Mouse (Mus musculus): ENCODE measurements at regions not wholly inside any gene's neighbourhood (a gene's known extent, or its start where the extent isn't known, plus 50 kb on each side); places are given as distances from the start of the nearest gene placed in this dataset.

DNA sequence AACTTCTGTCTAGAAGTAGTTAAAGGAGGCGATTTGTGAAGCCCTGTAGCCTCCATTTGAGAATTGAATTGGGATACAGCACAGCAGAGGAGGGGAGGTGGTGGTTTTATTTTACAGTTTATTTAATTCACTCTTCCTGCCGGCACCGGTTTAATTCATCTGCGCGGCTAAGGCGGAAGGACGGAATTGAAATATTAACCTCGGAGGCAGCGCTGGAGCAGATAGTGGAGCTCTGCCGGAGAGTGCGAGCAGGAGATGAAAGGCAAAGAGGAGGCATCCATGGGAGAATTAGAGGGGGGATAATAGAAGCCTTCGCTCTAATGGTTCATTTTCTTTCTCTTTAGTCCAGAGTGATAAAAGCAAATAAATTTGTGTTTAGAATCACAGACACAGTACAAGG is 217.6 kb upstream of the Vstm2b start:
- ATAC-seq (ENCODE audit: insufficient read depth, low FRiP score, low read depth) = no peak
- no peak overlapping the region for H3K4me3 ChIP-seq (replicated peaks)
- H3K27ac ChIP-seq = no peak overlapping the region
- H3K27me3 ChIP-seq (replicated peaks) = no peaks in the 10 kb centered on the region
- no peaks in the 10 kb centered on the region for H3K9me3 ChIP-seq
- WGBS = 49% methylated on average over 12 of the region's 12 CpGs
- no peaks in the 10 kb centered on the region for H3K36me3 ChIP-seq
- H3K4me1 ChIP-seq = no peaks in the 10 kb centered on the region
- no peak overlapping the region for H3K4me2 ChIP-seq
- H3K9ac ChIP-seq = no peak overlapping the region

DNA sequence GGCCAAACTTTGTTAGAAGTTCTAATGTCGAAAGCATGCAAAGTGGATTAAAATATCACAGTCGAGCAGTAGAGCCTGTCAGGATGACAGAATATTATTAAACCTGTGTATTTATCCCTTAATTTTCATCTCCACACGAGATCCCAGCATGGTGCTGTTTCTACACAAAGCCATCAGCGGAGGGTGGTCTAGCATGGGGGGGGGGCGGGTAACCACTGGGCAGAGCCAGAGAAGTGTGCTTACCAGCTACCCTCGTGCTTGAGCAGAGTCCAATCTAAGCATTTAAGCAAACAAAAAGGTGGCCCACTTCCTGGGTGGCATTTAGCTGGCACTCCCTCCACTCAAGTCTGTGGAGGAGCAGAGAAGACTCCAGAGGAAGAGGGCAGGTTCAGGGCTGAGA is 217.1 kb upstream of the Vstm2b start:
- Histone ChIP-seq H3K27me3 (replicated peaks) (no peaks in the 10 kb centered on the region), H3K4me1 (no peaks in the 10 kb centered on the region), H3K4me3 (replicated peaks) (no peak overlapping the region), H3K4me2 (no peak overlapping the region), H3K36me3 (no peaks in the 10 kb centered on the region), H3K9me3 (no peaks in the 10 kb centered on the region), H3K9ac (no peak overlapping the region), H3K27ac (no peak overlapping the region)
- WGBS = 44% methylated on average over 6 of the region's 6 CpGs
- no peak for ATAC-seq (ENCODE audit: insufficient read depth, low FRiP score, low read depth)

DNA sequence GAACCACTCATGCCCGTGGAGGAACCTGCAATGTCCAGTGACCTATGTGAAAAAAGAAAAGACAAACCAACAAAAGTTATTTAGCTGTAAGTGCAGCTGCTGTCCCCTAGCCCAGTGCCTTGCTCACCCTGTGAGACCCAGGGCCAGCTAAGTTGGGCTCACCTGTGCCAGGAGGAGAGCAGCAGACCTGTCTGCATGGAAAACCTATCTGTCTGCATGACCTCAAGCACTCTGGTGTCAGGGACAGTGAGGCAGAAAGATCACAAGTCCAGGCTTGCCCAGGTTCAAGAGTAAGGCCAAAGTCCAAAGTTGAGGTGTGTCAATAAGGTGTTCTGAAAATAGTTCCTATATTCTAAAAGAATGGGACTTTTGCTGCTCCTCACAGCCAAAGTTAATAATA is 215.0 kb upstream of the Vstm2b start:
- Histone ChIP-seq H3K4me2 (no peak overlapping the region), H3K9me3 (no peaks in the 10 kb centered on the region), H3K4me1 (no peaks in the 10 kb centered on the region), H3K27ac (no peak overlapping the region), H3K36me3 (no peaks in the 10 kb centered on the region), H3K4me3 (replicated peaks) (no peak overlapping the region), H3K9ac (no peak overlapping the region), H3K27me3 (replicated peaks) (no peaks in the 10 kb centered on the region)
- 55% methylated on average over 1 of the region's 1 CpGs for WGBS
- no peak; the same call in 1 of the 2 replicates for ATAC-seq (ENCODE audit: insufficient read depth, low FRiP score, low read depth)

DNA sequence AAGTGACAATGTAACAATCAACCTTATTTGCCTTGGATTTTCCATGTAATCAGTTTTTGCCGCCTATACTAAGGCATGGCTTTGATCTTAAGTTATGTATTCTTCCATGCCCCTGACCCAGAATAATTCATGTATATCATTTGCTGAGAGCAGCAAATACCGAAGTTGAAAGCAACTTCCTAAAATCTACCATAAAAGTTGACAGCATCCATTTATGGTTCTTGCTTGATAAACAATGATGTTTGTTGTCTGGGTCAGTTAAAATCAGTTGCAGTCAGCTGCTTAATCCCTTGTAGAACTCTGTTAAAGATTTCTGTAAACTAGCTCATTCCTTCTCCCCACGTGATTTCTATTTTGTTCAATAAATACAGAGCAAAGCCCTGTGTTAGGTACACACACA is 214.5 kb upstream of the Vstm2b start:
- no peaks in the 10 kb centered on the region for H3K36me3 ChIP-seq
- 42% methylated on average over 3 of the region's 3 CpGs for WGBS
- ATAC-seq (ENCODE audit: insufficient read depth, low FRiP score, low read depth) = no peak
- H3K27ac ChIP-seq = no peak overlapping the region
- no peak overlapping the region for H3K4me2 ChIP-seq
- no peaks in the 10 kb centered on the region for H3K27me3 ChIP-seq (replicated peaks)
- H3K9me3 ChIP-seq = no peaks in the 10 kb centered on the region
- H3K9ac ChIP-seq = no peak overlapping the region
- no peaks in the 10 kb centered on the region for H3K4me1 ChIP-seq
- H3K4me3 ChIP-seq (replicated peaks) = no peak overlapping the region

DNA sequence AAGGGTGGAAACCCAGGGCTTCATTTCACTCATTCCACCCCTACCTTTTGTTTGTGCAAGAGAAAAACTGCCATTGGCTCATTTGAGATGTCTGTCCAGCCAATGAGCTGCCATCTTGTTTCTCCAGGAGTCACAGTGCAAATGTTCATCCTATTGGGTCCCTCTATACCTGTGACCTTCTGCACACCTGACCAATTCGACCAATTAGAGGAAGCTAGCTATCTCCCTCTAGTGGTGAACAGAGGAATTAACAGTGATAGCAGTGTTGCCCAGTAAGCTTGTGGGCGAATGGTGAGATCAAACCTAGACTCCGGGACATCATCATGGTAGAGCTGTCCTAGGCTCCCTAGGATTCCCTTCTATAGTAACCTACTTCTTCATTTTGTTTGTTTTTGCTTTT is 211.1 kb upstream of the Vstm2b start:
- WGBS = 90% methylated on average over 3 of the region's 3 CpGs

DNA sequence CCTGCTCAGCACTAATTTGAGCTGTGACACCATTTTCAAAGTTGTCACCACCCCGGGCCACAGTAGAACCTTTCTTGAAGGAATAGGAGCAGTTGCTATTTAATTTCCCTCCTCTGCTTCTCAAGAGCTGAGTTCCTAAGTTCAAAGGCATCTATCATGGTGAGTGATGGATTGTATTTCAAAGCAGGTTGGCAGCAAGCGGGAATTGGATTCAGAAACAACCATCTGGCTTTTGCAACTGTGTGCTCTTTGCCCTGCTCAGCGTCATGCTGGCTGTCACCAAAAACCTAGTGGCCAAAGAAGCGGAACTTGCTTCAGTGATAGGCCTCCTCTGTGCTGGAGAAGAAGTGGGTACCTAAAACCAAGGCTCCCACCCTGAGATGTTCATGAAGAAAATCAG is 209.6 kb upstream of the Vstm2b start:
- ATAC-seq (ENCODE audit: insufficient read depth, low FRiP score, low read depth) = no peak
- no peaks in the 10 kb centered on the region for H3K36me3 ChIP-seq
- H3K4me3 ChIP-seq (replicated peaks) = no peak overlapping the region
- H3K27me3 ChIP-seq (replicated peaks) = no peaks in the 10 kb centered on the region
- H3K27ac ChIP-seq = no peak overlapping the region
- no peaks in the 10 kb centered on the region for H3K9me3 ChIP-seq
- H3K9ac ChIP-seq = no peak overlapping the region
- H3K4me1 ChIP-seq = no peaks in the 10 kb centered on the region
- H3K4me2 ChIP-seq = no peak overlapping the region
- WGBS = 57% methylated on average over 4 of the region's 4 CpGs

More for the DNA sequence above, 211.1 kb upstream of the Vstm2b start:
- H3K27me3 ChIP-seq (replicated peaks) = no peaks in the 10 kb centered on the region
- H3K9me3 ChIP-seq = no peaks in the 10 kb centered on the region
- no peak overlapping the region for H3K4me2 ChIP-seq
- H3K4me3 ChIP-seq (replicated peaks) = no peak overlapping the region
- H3K27ac ChIP-seq = no peak overlapping the region
- no peak overlapping the region for H3K9ac ChIP-seq
- ATAC-seq (ENCODE audit: insufficient read depth, low FRiP score, low read depth) = no peak
- H3K4me1 ChIP-seq = no peaks in the 10 kb centered on the region
- H3K36me3 ChIP-seq = no peaks in the 10 kb centered on the region

DNA sequence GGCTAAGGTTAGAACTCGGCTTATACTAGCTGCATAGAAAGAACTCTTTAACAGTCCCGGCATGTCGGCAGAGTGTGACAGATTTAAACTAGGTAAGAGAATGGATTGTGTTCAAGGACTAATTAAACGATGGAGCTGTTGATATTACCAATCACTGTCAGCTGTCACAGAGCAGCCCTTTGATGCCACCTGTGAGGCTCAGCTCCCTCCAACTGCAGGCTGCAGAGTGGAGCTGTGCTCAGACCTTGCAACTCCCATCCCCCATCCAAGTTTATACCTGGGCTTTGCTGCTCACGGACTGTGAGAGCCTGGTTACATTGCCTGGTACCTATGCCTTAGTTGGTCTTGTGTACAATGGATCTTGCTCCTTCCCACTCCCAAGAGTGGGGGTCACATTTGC is 204.4 kb upstream of the Vstm2b start:
- Histone ChIP-seq H3K4me2 (no peak overlapping the region), H3K9ac (no peak overlapping the region), H3K27ac (no peak overlapping the region), H3K36me3 (no peaks in the 10 kb centered on the region), H3K9me3 (no peaks in the 10 kb centered on the region), H3K4me1 (no peaks in the 10 kb centered on the region), H3K4me3 (replicated peaks) (no peak overlapping the region), H3K27me3 (replicated peaks) (no peaks in the 10 kb centered on the region)
- 43% methylated on average over 5 of the region's 5 CpGs for WGBS
- ATAC-seq (ENCODE audit: insufficient read depth, low FRiP score, low read depth) = no peak

DNA sequence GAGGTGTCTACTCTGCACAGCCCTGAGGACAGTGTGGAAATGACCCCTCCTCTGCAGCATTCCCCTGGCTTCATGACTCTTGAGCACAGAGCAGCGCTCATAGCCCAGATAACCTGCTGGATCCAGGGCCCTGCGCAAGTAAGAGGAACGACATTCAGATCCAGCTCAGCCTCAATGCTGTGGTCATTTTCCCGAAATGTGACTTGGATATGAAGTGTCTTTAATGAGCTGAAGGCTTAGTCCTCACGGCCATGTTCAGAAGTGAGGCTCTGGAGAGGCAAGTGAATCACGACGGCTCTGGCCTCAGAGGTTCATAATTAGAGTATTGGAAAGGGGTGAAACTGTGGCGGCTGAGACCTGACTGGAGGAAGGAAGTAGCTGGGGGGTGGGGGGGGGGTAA is 200.6 kb upstream of the Vstm2b start:
- Histone ChIP-seq H3K9me3 (no peaks in the 10 kb centered on the region), H3K4me3 (replicated peaks) (no peak overlapping the region), H3K9ac (no peak overlapping the region), H3K4me1 (no peaks in the 10 kb centered on the region), H3K27me3 (replicated peaks) (no peaks in the 10 kb centered on the region), H3K27ac (no peak overlapping the region), H3K4me2 (no peak overlapping the region), H3K36me3 (no peaks in the 10 kb centered on the region)
- WGBS = 69% methylated on average over 8 of the region's 8 CpGs
- ATAC-seq (ENCODE audit: insufficient read depth, low FRiP score, low read depth) = no peak

DNA sequence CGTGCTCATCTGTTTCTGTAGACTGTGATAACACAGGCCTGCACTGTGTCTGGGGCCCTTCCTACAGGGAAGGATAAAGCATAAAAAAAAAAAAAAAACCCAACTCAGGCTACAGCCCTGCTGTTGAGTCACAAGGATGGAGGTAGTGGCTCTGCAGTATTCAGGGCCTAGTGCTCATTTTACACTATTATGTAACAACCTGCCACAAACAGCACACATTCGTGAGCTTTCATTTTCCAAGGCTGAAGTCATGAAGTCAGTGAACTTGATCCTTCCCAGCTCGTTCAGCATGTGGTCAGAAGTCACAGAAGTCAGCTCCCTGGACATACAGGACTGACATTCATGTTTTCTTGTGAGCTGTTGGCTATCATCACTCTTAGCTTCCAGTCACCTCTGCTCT is 199.8 kb upstream of the Vstm2b start:
- H3K4me1 ChIP-seq = no peaks in the 10 kb centered on the region
- no peak overlapping the region for H3K4me3 ChIP-seq (replicated peaks)
- H3K9ac ChIP-seq = no peak overlapping the region
- H3K27ac ChIP-seq = no peak overlapping the region
- H3K36me3 ChIP-seq = no peaks in the 10 kb centered on the region
- WGBS = 50% methylated on average over 3 of the region's 3 CpGs
- no peak overlapping the region for H3K4me2 ChIP-seq
- no peak for ATAC-seq (ENCODE audit: insufficient read depth, low FRiP score, low read depth)
- H3K9me3 ChIP-seq = no peaks in the 10 kb centered on the region
- H3K27me3 ChIP-seq (replicated peaks) = no peaks in the 10 kb centered on the region

DNA sequence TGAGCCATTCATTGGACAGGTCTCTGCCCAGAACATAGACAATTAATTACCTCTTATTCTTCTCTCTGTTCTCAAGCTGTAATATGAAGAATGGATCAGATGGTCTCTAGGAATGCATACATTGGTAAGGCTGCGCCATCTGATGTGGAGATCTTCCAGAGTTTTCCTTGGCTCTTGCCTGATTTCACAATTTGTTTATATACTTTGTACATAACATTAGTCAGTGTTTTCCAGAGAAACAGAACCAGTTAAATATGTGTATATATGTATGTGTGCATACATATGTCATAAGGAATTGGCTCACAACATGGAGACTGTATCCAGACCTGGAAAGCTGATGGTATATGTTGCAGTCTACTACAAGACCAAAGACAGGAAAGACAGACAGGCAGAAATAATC is 198.5 kb upstream of the Vstm2b start:
- 74% methylated on average over 1 of the region's 1 CpGs for WGBS
- Histone ChIP-seq H3K4me2 (no peak overlapping the region), H3K4me1 (no peaks in the 10 kb centered on the region), H3K27me3 (replicated peaks) (no peaks in the 10 kb centered on the region), H3K36me3 (no peaks in the 10 kb centered on the region), H3K4me3 (replicated peaks) (no peak overlapping the region), H3K27ac (no peak overlapping the region), H3K9me3 (no peaks in the 10 kb centered on the region), H3K9ac (no peak overlapping the region)
- no peak for ATAC-seq (ENCODE audit: insufficient read depth, low FRiP score, low read depth)

DNA sequence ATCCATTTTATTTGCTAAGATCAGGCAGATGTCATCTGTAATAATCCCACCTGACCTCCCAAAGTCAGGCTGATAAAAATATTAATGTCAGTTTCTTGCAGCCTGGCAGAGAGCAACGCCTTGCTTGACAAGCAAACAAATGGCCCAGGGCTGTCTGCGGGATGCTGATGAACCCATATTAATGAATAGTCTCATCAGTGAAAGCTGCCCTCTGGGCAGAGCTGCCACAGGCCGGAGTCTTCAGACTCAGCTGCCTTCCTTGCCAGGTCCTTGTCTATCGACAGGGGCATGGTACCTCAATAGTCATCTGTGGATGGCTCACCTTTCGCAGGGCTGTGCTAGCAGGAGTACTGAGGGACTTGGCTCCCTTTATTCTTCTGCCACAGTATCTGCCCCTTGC is 197.5 kb upstream of the Vstm2b start:
- no peaks in the 10 kb centered on the region for H3K27me3 ChIP-seq (replicated peaks)
- no peak overlapping the region for H3K27ac ChIP-seq
- H3K9me3 ChIP-seq = no peaks in the 10 kb centered on the region
- no peaks in the 10 kb centered on the region for H3K36me3 ChIP-seq
- WGBS = 74% methylated on average over 5 of the region's 5 CpGs
- H3K4me2 ChIP-seq = no peak overlapping the region
- ATAC-seq (ENCODE audit: insufficient read depth, low FRiP score, low read depth) = no peak
- no peak overlapping the region for H3K4me3 ChIP-seq (replicated peaks)
- H3K4me1 ChIP-seq = no peaks in the 10 kb centered on the region
- H3K9ac ChIP-seq = no peak overlapping the region

DNA sequence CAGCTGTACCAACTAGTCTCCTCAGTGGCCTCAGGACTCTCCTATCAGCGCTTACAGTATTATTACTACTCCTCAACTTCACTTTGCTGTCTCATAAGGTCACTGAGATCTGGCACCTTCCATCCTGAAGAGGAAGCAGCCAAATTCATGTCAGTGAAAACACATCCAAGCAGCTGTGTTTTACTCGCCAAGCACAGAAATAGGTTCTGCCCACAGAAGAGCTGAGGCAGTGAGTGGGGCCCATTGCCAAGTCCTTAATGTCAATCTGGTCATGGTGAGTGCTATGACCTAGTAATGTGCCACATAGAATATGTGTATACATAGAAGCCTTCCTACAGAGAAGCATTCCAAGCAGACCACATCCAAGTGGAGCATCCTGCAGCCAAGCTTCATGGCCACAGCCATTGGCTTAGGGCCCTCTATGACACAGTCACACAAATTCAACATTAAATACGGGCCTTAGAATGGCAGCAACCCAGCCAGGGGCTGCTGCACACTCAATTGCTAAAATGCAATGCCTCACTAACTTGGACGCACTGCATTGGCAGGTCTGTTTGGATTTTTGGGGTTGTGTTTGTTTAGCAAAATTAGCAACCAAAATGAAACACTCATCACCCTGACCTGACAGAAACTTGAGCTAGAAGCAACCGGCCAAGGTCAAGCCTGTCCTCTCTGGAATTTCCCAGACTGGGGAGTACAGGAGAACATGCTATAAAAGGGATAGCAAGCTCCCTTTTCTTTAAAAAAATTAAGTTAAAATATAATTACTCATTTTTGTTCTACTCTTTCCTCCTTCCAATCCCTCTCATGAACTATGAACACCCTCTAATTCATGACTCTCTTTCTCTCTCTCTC is 195.7 kb upstream of the Vstm2b start:
- Histone ChIP-seq H3K9ac (no peak overlapping the region), H3K36me3 (no peaks in the 10 kb centered on the region), H3K27ac (no peak overlapping the region), H3K9me3 (no peaks in the 10 kb centered on the region), H3K27me3 (replicated peaks) (no peaks in the 10 kb centered on the region), H3K4me2 (no peak overlapping the region), H3K4me3 (replicated peaks) (no peak overlapping the region), H3K4me1 (no peaks in the 10 kb centered on the region)
- no peak for ATAC-seq (ENCODE audit: insufficient read depth, low FRiP score, low read depth)
- WGBS = 66% methylated on average over 5 of the region's 5 CpGs

DNA sequence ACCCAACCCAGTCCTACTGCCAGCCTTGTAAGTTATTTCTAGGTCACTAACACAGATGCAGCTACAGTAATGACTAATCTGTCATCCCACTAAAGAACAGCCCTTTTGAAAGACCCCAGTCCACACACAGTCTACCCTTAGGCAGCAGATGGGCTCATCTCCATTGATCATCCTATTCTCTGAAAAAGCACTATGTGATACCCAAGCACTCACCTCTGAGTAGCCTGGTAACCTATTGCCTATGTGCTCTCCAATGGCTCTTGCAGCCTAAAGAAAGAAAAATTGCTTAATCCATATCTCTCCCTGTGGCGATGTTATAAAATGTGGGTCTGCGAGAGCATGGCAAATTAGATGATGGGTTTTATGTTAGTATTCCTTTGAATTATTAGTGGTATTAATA is 189.9 kb upstream of the Vstm2b start:
- H3K4me1 ChIP-seq = no peaks in the 10 kb centered on the region
- H3K4me3 ChIP-seq (replicated peaks) = no peak overlapping the region
- no peak overlapping the region for H3K9ac ChIP-seq
- H3K27me3 ChIP-seq (replicated peaks) = no peaks in the 10 kb centered on the region
- no peak overlapping the region for H3K27ac ChIP-seq
- 96% methylated on average over 2 of the region's 2 CpGs for WGBS
- no peak for ATAC-seq (ENCODE audit: insufficient read depth, low FRiP score, low read depth)
- no peak overlapping the region for H3K4me2 ChIP-seq
- no peaks in the 10 kb centered on the region for H3K9me3 ChIP-seq
- no peaks in the 10 kb centered on the region for H3K36me3 ChIP-seq

Data from stomach, embryonic 15.5 days (tissue).